Mouse (Mus musculus): Measurements from ENCODE around the gene Bean1. TPM values are rescaled to one million over a fixed set of nuclear protein-coding genes. Genes with fewer than 3 reads are reported as not detected.

The Bean1 gene
- polyA plus RNA-seq, 1 experiment from 2014 or later = 0.57 TPM

- ATAC-seq (ENCODE audit: low read depth) = no peak
- WGBS = 67% methylated on average over 5 of the region's 5 CpGs
- Histone ChIP-seq H3K4me1 (replicated peaks; ENCODE audit: control insufficient read depth, insufficient read depth, low read length) (no peaks in the 10 kb centered on the region), H3K9ac (ENCODE audit: low read length) (no peak overlapping the region), H3K4me2 (ENCODE audit: low read depth, low read length) (no peak overlapping the region), H3K27ac (ENCODE audit: low read length) (no peak overlapping the region), H3K4me3 (ENCODE audit: low read length) (no peak overlapping the region), H3K9me3 (ENCODE audit: control insufficient read depth, low read length) (no peaks in the 10 kb centered on the region), H3K36me3 (ENCODE audit: control insufficient read depth, insufficient read depth, low read length) (no peaks in the 10 kb centered on the region), H3K27me3 (ENCODE audit: control insufficient read depth, insufficient read depth, low read depth, low read length) (no peaks in the 10 kb centered on the region)
Observed at GRCm38 (mm10) chr8:104160731-104161130, 9.5 kb upstream of the Bean1 start.

GRCm38 (mm10) chr8:104169461-104169860, 781 bp upstream of the Bean1 start:
- WGBS = 76% methylated on average over 3 of the region's 3 CpGs
- Histone ChIP-seq H3K4me1 (replicated peaks; ENCODE audit: control insufficient read depth, insufficient read depth, low read length) (peaks cover 4% of the 10 kb centered on the region; the same call in 1 of the 2 replicates), H3K4me2 (ENCODE audit: low read depth, low read length) (no peak overlapping the region), H3K9ac (ENCODE audit: low read length) (no peak overlapping the region), H3K36me3 (ENCODE audit: control insufficient read depth, insufficient read depth, low read length) (no peaks in the 10 kb centered on the region), H3K27me3 (ENCODE audit: control insufficient read depth, insufficient read depth, low read depth, low read length) (peaks cover 45% of the 10 kb centered on the region), H3K9me3 (ENCODE audit: control insufficient read depth, low read length) (no peaks in the 10 kb centered on the region), H3K27ac (ENCODE audit: low read length) (no peak overlapping the region), H3K4me3 (ENCODE audit: low read length) (no peak overlapping the region)
- ATAC-seq (ENCODE audit: low read depth) = no peak

DNA sequence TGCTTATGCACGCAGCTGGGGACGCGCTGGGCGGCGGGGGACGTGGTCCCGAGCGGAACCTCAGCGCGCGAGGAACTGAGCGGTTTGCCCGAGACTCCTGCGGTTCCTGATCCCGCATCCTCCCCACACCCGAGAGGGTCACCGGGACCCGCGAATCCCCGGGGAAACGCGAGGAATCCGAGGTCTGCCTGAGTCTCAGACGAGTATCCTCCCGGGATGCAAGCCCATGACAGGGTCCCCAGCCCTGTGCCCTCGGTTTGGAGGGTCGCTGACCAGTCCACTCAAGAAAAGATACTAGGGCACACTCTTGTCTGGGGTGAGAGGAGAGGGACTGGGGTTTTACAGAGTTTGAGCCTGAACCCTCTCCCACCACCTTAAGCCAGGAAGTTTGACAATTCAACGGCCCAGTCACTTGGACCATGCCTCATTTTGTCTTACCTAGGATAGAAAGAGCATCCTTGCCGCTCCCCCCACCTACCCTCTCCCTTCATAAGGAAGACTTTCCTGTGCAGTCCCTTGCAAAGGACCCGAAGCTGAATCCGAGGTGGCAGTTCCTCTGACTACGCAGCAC, 893 bp downstream of the Bean1 start:
- no peak for ATAC-seq (ENCODE audit: low read depth)
- Histone ChIP-seq H3K9ac (ENCODE audit: low read length) (peak overlapping the region; percentile 73), H3K27ac (ENCODE audit: low read length) (no peak overlapping the region), H3K4me3 (ENCODE audit: low read length) (peak overlapping the region; percentile 63), H3K9me3 (ENCODE audit: control insufficient read depth, low read length) (no peaks in the 10 kb centered on the region), H3K4me2 (ENCODE audit: low read depth, low read length) (peak overlapping the region; percentile 99), H3K36me3 (ENCODE audit: control insufficient read depth, insufficient read depth, low read length) (no peaks in the 10 kb centered on the region), H3K27me3 (ENCODE audit: control insufficient read depth, insufficient read depth, low read depth, low read length) (peaks cover 45% of the 10 kb centered on the region), H3K4me1 (replicated peaks; ENCODE audit: control insufficient read depth, insufficient read depth, low read length) (peaks cover 4% of the 10 kb centered on the region; the same call in 1 of the 2 replicates)
- WGBS = 4% methylated on average over 23 of the region's 32 CpGs

GRCm38 (mm10) chr8:104172420-104172819, 2.2 kb downstream of the Bean1 start:
- Histone ChIP-seq H3K27ac (ENCODE audit: low read length) (no peak overlapping the region), H3K4me1 (replicated peaks; ENCODE audit: control insufficient read depth, insufficient read depth, low read length) (peaks cover 4% of the 10 kb centered on the region; the same call in 1 of the 2 replicates), H3K4me2 (ENCODE audit: low read depth, low read length) (no peak overlapping the region), H3K4me3 (ENCODE audit: low read length) (no peak overlapping the region), H3K27me3 (ENCODE audit: control insufficient read depth, insufficient read depth, low read depth, low read length) (peaks cover 45% of the 10 kb centered on the region), H3K36me3 (ENCODE audit: control insufficient read depth, insufficient read depth, low read length) (no peaks in the 10 kb centered on the region), H3K9ac (ENCODE audit: low read length) (no peak overlapping the region), H3K9me3 (ENCODE audit: control insufficient read depth, low read length) (no peaks in the 10 kb centered on the region)
- 79% methylated on average over 6 of the region's 6 CpGs for WGBS
- no peak for ATAC-seq (ENCODE audit: low read depth)

GRCm38 (mm10) chr8:104175848-104176527, 5.7 kb downstream of the Bean1 start:
- peaks cover 2% of the 10 kb centered on the region; the same call in 1 of the 2 replicates for H3K4me1 ChIP-seq (replicated peaks; ENCODE audit: control insufficient read depth, insufficient read depth, low read length)
- no peaks in the 10 kb centered on the region for H3K36me3 ChIP-seq (ENCODE audit: control insufficient read depth, insufficient read depth, low read length)
- 48% methylated on average over 8 of the region's 8 CpGs for WGBS
- no peak overlapping the region for H3K27ac ChIP-seq (ENCODE audit: low read length)
- no peaks in the 10 kb centered on the region for H3K9me3 ChIP-seq (ENCODE audit: control insufficient read depth, low read length)
- H3K4me2 ChIP-seq (ENCODE audit: low read depth, low read length) = no peak overlapping the region
- peaks cover 27% of the 10 kb centered on the region for H3K27me3 ChIP-seq (ENCODE audit: control insufficient read depth, insufficient read depth, low read depth, low read length)
- no peak overlapping the region for H3K9ac ChIP-seq (ENCODE audit: low read length)
- 0 out of 2 replicates have a peak, but pooled peaks have one; percentile 26 for ATAC-seq (ENCODE audit: low read depth)
- H3K4me3 ChIP-seq (ENCODE audit: low read length) = no peak overlapping the region

DNA sequence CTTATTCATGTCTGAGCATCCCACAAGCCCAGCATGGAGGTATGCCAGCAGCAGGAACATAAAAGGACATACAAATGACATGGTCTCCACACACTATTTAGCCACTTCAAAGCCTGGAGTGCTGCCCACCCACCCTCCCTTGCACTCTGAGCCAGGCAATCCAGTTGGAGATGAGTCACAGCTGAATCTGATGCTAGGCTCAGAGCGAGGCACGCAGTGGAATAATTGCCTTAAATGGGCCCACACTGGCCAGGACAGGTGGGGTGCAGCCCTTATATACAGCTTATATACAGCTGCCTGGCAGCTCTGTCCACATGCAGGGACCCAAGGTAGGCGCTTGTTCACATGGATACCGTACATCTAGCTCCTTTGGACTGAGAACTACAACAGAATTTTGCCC, 6.8 kb downstream of the Bean1 start:
- Histone ChIP-seq H3K27ac (ENCODE audit: low read length) (no peak overlapping the region), H3K9ac (ENCODE audit: low read length) (no peak overlapping the region), H3K4me1 (replicated peaks; ENCODE audit: control insufficient read depth, insufficient read depth, low read length) (no peaks in the 10 kb centered on the region), H3K4me3 (ENCODE audit: low read length) (no peak overlapping the region), H3K9me3 (ENCODE audit: control insufficient read depth, low read length) (no peaks in the 10 kb centered on the region), H3K36me3 (ENCODE audit: control insufficient read depth, insufficient read depth, low read length) (no peaks in the 10 kb centered on the region), H3K4me2 (ENCODE audit: low read depth, low read length) (no peak overlapping the region), H3K27me3 (ENCODE audit: control insufficient read depth, insufficient read depth, low read depth, low read length) (peaks cover 17% of the 10 kb centered on the region)
- no peak for ATAC-seq (ENCODE audit: low read depth)
- WGBS = 70% methylated on average over 4 of the region's 4 CpGs

DNA sequence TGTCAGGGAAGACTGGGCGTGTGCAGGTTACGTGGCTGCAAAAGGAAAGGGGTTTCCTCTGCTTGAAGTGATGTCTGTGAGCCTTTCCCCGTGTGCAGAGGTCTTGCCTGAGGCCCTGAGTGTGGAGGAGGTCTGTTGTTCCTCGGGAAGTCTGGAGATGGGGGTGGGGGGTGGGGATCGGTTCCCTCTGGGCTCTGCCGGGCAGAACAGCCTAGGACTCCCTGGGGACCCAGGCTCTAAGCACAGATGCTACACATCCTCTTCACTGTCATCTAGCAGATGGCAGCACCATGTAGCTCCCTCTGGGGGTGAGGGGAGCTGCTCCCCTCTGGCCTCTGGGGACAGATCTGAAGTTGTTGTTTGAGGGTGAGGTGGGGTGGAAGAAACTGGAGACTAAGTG, 14.7 kb downstream of the Bean1 start:
- peak; percentile 52; the same call in 1 of the 2 replicates for ATAC-seq (ENCODE audit: low read depth)
- Histone ChIP-seq H3K27ac (ENCODE audit: low read length) (no peak overlapping the region), H3K4me2 (ENCODE audit: low read depth, low read length) (no peak overlapping the region), H3K9me3 (ENCODE audit: control insufficient read depth, low read length) (no peaks in the 10 kb centered on the region), H3K4me3 (ENCODE audit: low read length) (no peak overlapping the region), H3K4me1 (replicated peaks; ENCODE audit: control insufficient read depth, insufficient read depth, low read length) (no peaks in the 10 kb centered on the region), H3K9ac (ENCODE audit: low read length) (no peak overlapping the region), H3K27me3 (ENCODE audit: control insufficient read depth, insufficient read depth, low read depth, low read length) (no peaks in the 10 kb centered on the region), H3K36me3 (ENCODE audit: control insufficient read depth, insufficient read depth, low read length) (no peaks in the 10 kb centered on the region)
- WGBS = 36% methylated on average over 6 of the region's 6 CpGs

DNA sequence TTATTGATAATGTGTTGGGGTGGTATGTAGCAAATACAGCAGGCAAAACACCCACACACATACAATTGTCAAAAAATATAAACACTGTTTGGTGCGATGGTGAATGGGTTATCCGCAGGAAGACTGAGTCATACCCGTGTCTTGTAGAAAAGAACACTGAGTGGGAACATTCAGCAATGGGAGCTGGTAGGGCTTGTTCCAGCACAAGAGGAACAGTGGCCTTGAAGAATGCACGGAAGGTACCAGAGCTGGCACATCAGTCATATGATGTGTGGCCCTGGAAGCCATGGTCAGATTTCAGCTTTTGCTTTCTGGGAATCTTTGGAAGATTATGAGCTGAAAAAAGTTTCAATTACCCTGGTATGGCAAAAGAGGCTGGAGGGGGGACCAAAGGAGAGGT, 16.6 kb downstream of the Bean1 start:
- Histone ChIP-seq H3K9ac (ENCODE audit: low read length) (no peak overlapping the region), H3K27me3 (ENCODE audit: control insufficient read depth, insufficient read depth, low read depth, low read length) (no peaks in the 10 kb centered on the region), H3K4me3 (ENCODE audit: low read length) (no peak overlapping the region), H3K36me3 (ENCODE audit: control insufficient read depth, insufficient read depth, low read length) (no peaks in the 10 kb centered on the region), H3K4me1 (replicated peaks; ENCODE audit: control insufficient read depth, insufficient read depth, low read length) (peaks cover 4% of the 10 kb centered on the region; the same call in 1 of the 2 replicates), H3K27ac (ENCODE audit: low read length) (no peak overlapping the region), H3K4me2 (ENCODE audit: low read depth, low read length) (no peak overlapping the region), H3K9me3 (ENCODE audit: control insufficient read depth, low read length) (no peaks in the 10 kb centered on the region)
- no peak for ATAC-seq (ENCODE audit: low read depth)
- WGBS = 47% methylated on average over 4 of the region's 4 CpGs

- WGBS = 85% methylated on average over 6 of the region's 6 CpGs
Observed at GRCm38 (mm10) chr8:104187622-104188021, 17.4 kb downstream of the Bean1 start.

More at GRCm38 (mm10) chr8:104187622-104188021, 17.4 kb downstream of the Bean1 start:
- Histone ChIP-seq H3K4me1 (replicated peaks; ENCODE audit: control insufficient read depth, insufficient read depth, low read length) (peaks cover 5% of the 10 kb centered on the region; the same call in 1 of the 2 replicates), H3K9ac (ENCODE audit: low read length) (no peak overlapping the region), H3K36me3 (ENCODE audit: control insufficient read depth, insufficient read depth, low read length) (no peaks in the 10 kb centered on the region), H3K9me3 (ENCODE audit: control insufficient read depth, low read length) (no peaks in the 10 kb centered on the region), H3K4me3 (ENCODE audit: low read length) (no peak overlapping the region), H3K27ac (ENCODE audit: low read length) (no peak overlapping the region), H3K4me2 (ENCODE audit: low read depth, low read length) (no peak overlapping the region), H3K27me3 (ENCODE audit: control insufficient read depth, insufficient read depth, low read depth, low read length) (no peaks in the 10 kb centered on the region)
- ATAC-seq (ENCODE audit: low read depth) = no peak
